Mouse (Mus musculus): ENCODE measurements around the gene Pde2a. TPM values are rescaled to one million over a fixed set of nuclear protein-coding genes. Genes with fewer than 3 reads are reported as not detected.

Gene Pde2a
- total RNA-seq (2023), result 100 to 1,000 TPM; 174 to 205 TPM

DNA sequence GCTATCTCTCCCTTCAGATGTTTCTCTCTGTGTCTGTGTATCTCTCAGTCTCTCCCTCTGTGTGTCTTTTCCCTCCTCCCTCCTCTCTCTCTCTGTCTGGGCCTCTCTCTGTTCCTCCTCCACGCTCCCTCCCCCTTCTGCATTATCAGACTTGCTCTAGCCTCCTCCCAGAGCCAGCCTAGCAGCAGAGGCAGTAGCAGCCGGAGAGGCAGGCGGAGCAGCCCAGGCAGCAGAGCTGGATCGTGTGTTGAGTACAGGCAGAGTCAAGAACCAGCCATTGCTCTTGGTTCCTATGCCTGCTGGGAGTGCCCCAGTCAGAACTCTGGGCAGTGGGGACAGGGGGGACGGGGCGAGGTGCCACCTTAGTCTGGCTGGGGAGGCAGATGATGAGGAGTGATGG, at the start of gene Pde2a:
Gene Pde2a, plus strand, starts transcription at position 163 of the 400 bp plus-strand sequence.

DNA sequence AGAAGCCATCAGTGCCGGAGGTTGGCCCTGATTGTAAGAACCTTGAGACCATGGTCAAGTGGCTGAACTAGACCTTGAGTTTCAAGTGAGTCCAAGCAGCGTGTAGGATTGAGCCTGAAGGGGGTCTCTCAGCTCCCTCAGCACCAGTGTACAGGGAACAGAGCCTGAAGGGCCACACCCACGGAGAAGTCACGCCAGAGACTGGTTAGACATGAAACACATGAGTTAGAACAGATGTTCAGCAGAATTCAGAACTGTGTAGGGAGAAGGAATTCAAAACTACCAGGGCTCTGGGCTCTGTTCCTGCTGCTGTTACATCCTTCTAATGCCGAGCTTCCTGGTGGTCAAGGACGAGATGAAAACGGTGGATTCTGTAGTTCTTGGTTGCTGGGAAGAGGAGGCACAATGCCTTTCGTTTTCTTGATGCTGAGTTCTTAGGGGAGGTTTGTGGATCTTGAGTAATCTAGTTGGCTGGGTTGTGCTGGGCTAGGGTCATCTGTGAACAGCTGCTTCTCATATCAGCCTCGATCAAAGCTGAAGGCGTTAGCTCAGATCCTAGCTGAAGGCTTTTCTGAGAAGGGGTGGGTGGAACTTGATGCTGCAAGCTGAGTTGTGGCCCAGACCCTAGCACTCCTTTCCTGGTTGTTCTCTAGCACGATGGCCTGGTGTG, 11.1 kb upstream of the Pde2a start, which contains the start of gene Gm45837:
Gene Gm45837, plus strand, starts transcription at position 620 of the 670 bp plus-strand sequence.

Other genes starting within 250 kb of the Pde2a start
- gene Atg16l2, start 119.4 kb upstream of the Pde2a start, total RNA-seq (2023), result 10 to 100 TPM; 77.9 to 81.6 TPM
- gene Stard10, start 104.6 kb upstream of the Pde2a start, total RNA-seq (2023), result 10 to 100 TPM; 12.5 to 19.7 TPM
- 100 to 1,000 TPM; 396 to 404 TPM for gene Arap1, start 73.6 kb upstream of the Pde2a start, total RNA-seq (2023)
- 10 to 100 TPM; 77.5 to 85.1 TPM for gene Gm45837, start 10.8 kb upstream of the Pde2a start, total RNA-seq (2023)
- not detected for gene Art2b, start 163.9 kb downstream of the Pde2a start, total RNA-seq (2023)
- gene Clpb, start 241.9 kb downstream of the Pde2a start, total RNA-seq (2023), result 10 to 100 TPM; 11.5 to 11.8 TPM